Mouse (Mus musculus) telencephalon, adult 2 months (tissue): Measurements from ENCODE around the gene Trpm8.

Experiments used
- DNase-seq: peaks from one replicate; pipeline ENCODE4 v3.0.0-alpha.2; 2011; ENCODE audit warnings: low read depth, low spot score

Trpm8 gene

DNA sequence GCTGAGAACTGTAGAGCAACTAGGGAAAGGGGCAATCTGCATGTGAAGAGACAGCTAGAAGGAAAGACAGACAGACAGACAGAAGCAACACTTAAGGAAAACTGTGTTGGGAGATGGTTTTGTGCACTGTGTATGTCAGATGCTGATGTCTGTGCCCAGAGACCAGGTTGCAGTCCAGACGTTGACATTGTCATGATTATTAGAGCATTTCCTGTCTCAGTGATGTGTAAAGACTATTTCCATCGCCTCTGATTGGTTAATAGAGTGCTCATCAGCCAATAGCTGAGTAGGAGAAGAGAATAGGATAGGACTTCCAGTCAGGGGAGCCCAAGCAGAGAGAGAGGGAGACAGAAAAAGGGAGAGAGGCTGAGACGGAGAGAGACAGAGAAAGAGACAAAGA, 155.1 kb downstream of the Trpm8 start:
- DNase-seq = no peak

DNA sequence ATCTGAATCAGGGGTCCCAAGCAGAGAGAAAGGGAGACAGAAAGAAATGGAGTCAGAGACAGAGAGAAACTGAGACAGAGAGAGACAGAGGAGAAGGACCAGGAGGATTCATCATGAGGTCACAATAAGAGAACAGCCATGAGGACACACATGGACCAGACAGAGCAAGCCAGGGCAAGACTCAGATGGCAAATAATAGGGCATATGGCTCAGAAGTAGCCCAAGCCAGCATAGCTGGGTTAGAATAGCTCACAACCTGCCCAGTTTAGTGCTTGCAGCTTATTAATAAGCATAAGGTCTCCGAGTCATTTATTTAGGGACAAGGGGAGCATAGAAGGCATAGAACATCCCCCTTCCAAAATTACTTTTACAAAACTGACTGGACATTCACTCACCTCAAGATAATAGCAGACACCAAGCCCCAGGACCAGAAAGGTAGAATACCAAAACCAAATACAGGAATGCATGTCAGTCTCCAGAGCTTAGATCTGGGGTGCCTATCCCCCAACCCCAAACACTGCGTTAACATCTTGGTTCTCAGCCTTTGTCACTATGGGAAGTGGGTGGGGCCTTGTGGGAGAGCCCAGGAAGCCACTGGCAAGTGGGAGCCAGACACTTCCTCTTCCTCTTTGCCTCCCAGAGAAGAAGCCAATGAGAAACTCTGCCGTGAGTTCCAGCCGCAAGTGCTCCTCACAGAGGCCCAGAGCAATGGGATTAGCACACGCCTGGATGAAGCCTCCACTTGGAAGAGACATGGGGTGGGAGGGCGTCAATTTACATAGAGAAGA, 155.8 kb downstream of the Trpm8 start:
- DNase-seq = no peak

DNA sequence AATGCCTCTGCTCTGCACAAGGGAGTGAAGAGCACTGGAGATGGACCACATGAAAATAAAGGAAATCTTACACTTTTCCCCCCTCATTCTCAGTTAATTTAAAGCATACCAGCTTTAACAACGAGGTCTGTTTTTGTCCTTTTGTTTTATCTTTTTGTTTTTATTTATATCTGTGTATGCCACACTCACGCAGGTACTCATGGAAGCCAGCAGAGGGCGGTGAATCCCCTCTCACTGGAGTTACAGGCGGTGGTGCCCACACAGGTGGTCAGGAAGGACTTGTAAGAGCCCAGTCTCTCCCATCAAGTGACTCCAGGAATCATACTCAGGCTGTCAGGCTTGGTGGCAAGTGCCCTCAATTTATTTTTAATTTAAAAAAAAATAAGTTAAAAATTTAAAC, 156.6 kb downstream of the Trpm8 start:
- no peak for DNase-seq

DNA sequence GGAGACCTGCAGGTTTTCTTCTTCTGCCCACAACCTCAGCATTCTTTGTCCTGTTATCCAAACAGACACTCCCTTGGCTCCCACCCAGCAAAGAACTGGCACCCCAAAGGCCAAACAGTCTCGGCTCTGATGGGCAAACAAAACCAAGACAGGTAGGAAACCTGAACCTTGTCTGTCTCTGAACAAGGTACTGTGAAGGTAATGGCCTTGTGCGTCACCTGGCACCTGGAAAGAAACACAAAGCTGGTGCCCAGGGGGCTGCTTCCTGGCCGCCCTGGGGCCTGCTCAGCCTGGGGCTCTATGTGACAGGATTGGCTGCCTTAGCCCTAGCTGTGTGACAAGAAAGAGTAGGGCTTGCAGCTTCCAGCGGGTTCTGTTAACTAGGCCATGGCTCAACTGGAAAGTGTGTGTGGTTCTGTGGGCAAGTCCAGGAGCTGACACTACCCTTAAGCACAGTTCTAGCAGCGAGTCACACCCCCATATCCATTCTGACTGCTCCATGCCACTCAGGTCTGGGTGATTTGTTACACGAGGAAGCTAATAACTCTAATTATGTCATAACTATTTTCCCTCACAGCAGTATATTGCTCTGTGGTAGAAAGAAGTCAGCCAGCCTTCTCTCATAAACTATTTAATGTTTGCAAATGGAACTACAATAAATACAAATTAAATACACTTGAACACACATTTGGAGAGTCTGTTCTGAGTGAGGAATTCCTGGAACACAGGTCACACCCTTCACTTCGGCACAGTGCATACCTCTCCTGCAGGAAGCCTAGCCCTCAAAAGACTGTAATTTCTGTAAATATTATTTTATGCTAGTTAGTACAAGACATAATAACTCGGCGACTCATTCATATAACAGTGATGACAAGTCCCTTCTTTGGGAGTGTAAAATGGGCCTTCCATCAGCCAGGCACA, 160.0 kb downstream of the Trpm8 start:
- DNase-seq = no peak
